Mouse (Mus musculus) embryonic fibroblast, embryonic 13.5 days (primary cell): ENCODE results near the gene Gipc1. TPM values are rescaled to one million over a fixed set of nuclear protein-coding genes. Genes with fewer than 3 reads are reported as not detected.
A peak's percentile ranks its signal among the peaks of the same experiment; 100 is the strongest.

ENCODE experiments used
- H3K27ac ChIP-seq: 2 replicates; pipeline ENCODE4 v1.5.1; 2012; ENCODE audit warnings: low read length, control low read depth, inconsistent platforms; ENCODE audit not compliant: insufficient read depth
- H3K4me1 ChIP-seq: 2 replicates; pipeline ENCODE4 v1.6.1; 2011; ENCODE audit warnings: low read length; ENCODE audit not compliant: control insufficient read depth, insufficient read depth
- H3K4me3 ChIP-seq: 2 replicates; pipeline ENCODE4 v1.5.1; 2011; ENCODE audit warnings: mild to moderate bottlenecking, control low read depth, low read length; ENCODE audit not compliant: insufficient read depth
- CTCF ChIP-seq: IDR thresholded peaks from 2 replicates; pipeline ENCODE4 v1.5.1; 2011; ENCODE audit warnings: mild to moderate bottlenecking, control low read depth, low read length, moderate library complexity, borderline replicate concordance; ENCODE audit not compliant: insufficient read depth
- POLR2A ChIP-seq: IDR thresholded peaks from 2 replicates; pipeline ENCODE4 v1.6.1; 2011; ENCODE audit warnings: low read depth, mild to moderate bottlenecking, control low read depth, low read length, moderate library complexity
- polyA plus RNA-seq: library from polyadenylated mRNA; stranded (reverse); fragments of >200 nt; gene quantifications from 2 replicates; pipeline ENCODE4 v1.2.4, GENCODE M21; 2011; ENCODE audit warnings: low read depth; ENCODE audit not compliant: missing spikeins, insufficient read length

The Gipc1 gene
- 47.4 and 63.3 TPM in 2 replicates for polyA plus RNA-seq

DNA sequence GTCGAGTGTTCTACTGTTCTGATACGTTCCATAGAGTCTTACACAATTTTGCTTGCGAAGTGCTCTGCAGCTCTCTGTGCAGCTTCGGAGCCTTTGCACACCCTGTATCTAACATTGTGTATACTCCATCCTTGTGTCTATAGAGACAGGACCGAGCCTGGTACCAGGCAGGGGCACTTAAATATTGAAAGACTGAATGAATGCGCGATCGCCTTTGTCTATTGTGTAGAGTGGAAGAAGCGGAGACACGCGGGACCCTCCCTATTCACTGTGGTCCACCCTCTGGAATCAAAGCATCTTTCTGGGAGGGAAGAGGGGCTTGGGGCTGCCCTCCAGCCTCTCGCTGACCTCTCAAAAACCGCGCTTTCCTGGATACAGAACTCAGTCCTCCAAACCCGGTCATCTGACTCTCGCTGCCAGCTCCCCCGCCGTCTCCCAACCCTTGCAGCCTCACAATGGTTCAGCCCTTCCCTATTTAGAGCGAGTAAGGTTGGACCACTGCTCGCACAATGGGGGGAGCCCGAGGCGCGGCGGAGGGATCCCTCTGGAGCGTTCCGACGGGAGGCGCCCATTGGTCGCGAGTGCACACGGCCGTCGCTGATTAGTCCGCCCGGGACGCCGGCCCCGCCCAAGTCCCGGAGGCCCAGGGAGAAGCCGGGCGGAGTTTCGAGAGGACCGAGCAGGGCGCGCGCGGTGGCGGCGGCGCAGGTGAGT, at the start of gene Gipc1:
Gene Gipc1, plus strand, starts transcription at position 648 of the 714 bp plus-strand sequence.
- Histone ChIP-seq H3K4me3 (peak within 1 kb of the TSS; percentile 94), H3K4me1 (no peaks in the 10 kb centered on the region), H3K27ac (peak within 1 kb of the TSS; percentile 35)
- TF ChIP-seq CTCF, result no peak
- peak; percentile 58 for TF ChIP-seq POLR2A

GRCm38 (mm10) chr8:83607661-83608397, 44.6 kb upstream of the Gipc1 start, which contains the start of the genes Tecr and Dnajb1:
Tecr (minus strand) TSS chr8:83607971.
Dnajb1 (plus strand) TSS chr8:83608193.
- Histone ChIP-seq H3K27ac (peak within 1 kb of the TSS; percentile 92), H3K4me3 (peak within 1 kb of the TSS; percentile 93), H3K4me1 (0 out of 2 replicates have a peak, but pooled peaks cover 2% of the 10 kb centered on the region)
- TF ChIP-seq POLR2A (peak; percentile 96), CTCF (no peak)

DNA sequence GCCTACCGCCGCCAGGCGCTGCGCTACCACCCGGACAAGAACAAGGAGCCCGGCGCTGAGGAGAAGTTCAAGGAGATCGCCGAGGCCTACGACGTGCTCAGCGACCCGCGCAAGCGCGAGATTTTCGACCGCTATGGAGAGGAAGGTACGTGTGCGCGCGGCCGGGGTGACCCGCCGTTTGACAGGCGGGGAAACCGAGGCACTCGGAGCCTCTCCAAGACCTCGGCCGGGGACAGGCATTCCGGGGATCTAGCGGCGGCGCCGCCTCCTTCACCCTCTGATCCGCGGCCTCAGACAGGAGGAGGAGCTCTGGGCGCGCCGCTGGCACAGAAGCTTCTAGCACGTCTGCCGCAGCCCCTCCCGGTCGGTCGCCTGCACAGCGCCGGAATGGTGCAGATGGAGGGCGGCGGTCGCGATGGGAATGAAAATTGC, 44.1 kb upstream of the Gipc1 start:
- H3K4me3 ChIP-seq, result peak overlapping the region; percentile 93
- peak overlapping the region; percentile 92 for H3K27ac ChIP-seq
- TF ChIP-seq CTCF (no peak), POLR2A (peak; percentile 54; the same call in 1 of the 2 replicates)
- H3K4me1 ChIP-seq, result 0 out of 2 replicates have a peak, but pooled peaks cover 2% of the 10 kb centered on the region

- TF ChIP-seq POLR2A (no peak), CTCF (no peak)
- Histone ChIP-seq H3K4me3 (peak overlapping the region; percentile 93), H3K27ac (peak overlapping the region; percentile 92), H3K4me1 (0 out of 2 replicates have a peak, but pooled peaks cover 2% of the 10 kb centered on the region)
Measured at GRCm38 (mm10) chr8:83609086-83609485, 43.4 kb upstream of the Gipc1 start.

DNA sequence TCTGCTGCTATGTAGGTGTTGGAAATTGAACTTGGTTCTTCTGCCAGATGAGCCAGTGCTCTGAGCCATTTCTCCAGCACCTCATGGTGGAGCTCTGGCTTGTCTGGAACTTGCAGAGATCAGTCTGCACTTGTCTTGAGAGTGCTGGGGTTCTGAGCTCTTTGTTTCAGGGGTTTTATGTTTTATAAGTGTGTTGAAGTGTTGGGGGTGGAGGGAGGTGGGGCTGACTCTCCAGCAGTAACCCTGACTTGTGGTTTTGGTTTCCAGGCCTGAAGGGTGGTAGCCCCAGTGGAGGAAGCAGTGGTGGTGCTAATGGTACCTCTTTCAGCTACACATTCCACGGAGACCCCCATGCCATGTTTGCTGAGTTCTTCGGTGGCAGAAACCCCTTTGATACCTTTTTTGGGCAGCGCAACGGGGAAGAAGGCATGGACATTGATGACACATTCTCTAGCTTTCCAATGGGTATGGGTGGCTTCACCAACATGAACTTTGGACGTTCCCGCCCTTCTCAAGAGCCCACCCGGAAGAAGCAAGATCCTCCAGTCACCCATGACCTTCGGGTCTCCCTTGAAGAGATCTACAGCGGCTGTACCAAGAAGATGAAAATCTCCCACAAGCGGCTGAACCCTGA, 42.8 kb upstream of the Gipc1 start:
- peak overlapping the region; percentile 92; the same call in 1 of the 2 replicates for H3K27ac ChIP-seq

DNA sequence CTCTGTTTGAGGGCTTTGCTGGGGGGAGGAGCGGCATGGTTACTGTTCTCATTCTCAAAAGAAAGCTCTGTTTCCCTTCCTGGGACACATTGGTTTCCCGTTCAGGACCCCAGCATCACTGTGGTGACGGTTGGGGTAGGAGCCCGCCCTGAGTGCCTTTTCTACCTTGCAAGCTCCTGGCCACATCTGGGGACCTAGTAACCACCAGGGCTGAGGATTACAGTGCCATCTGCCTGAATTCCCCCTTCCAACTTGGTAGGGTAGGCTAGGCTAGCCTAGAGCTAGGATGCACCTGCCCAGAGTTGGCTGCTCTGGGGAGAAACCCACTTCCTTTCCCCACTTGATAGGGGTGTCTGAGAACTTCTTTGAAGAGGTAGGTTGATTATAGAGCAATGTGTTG, 40.6 kb upstream of the Gipc1 start:
- no peak overlapping the region for H3K4me3 ChIP-seq
- H3K27ac ChIP-seq, result no peak overlapping the region
- no peak for TF ChIP-seq POLR2A
- no peak for TF ChIP-seq CTCF
- 0 out of 2 replicates have a peak, but pooled peaks cover 2% of the 10 kb centered on the region for H3K4me1 ChIP-seq

More for the DNA sequence above, 42.8 kb upstream of the Gipc1 start:
- Histone ChIP-seq H3K4me3 (peak overlapping the region; percentile 93), H3K4me1 (0 out of 2 replicates have a peak, but pooled peaks cover 2% of the 10 kb centered on the region)
- TF ChIP-seq POLR2A, result no peak
- TF ChIP-seq CTCF, result no peak

GRCm38 (mm10) chr8:83613695-83614094, 38.8 kb upstream of the Gipc1 start:
- Histone ChIP-seq H3K4me1 (0 out of 2 replicates have a peak, but pooled peaks cover 2% of the 10 kb centered on the region), H3K4me3 (no peak overlapping the region), H3K27ac (no peak overlapping the region)
- no peak for TF ChIP-seq CTCF
- TF ChIP-seq POLR2A, result 0 out of 2 replicates have a peak, but pooled peaks have one; percentile 10

- TF ChIP-seq POLR2A (no peak), CTCF (no peak)
- H3K4me1 ChIP-seq, result no peaks in the 10 kb centered on the region
- H3K4me3 ChIP-seq, result no peak overlapping the region
- no peak overlapping the region for H3K27ac ChIP-seq
Measured at GRCm38 (mm10) chr8:83616625-83617024, 35.9 kb upstream of the Gipc1 start.

GRCm38 (mm10) chr8:83617111-83617510, 35.4 kb upstream of the Gipc1 start:
- Histone ChIP-seq H3K4me3 (no peak overlapping the region), H3K27ac (no peak overlapping the region), H3K4me1 (no peaks in the 10 kb centered on the region)
- TF ChIP-seq POLR2A (no peak), CTCF (no peak)

DNA sequence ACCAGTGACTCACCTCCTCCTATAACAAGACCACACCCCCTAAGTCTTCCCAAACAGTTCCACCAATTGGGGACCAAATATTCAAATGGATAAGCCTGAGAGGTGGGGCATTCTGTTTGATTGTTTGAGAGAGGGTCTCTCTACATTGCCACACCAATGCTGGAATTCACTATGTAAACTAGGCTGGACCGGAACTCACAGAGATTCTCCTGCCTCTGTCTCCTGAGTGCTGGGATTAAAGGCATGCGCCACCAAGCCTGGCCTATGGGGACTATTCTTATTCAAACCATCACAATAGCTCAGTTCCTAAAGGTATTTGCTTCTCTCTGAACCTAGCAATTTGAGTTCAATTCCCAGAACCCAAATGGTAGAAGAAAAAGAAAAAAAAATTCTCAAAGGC, 33.9 kb upstream of the Gipc1 start:
- no peak for TF ChIP-seq POLR2A
- no peak for TF ChIP-seq CTCF

More for the DNA sequence above, 33.9 kb upstream of the Gipc1 start:
- Histone ChIP-seq H3K27ac (no peak overlapping the region), H3K4me1 (no peaks in the 10 kb centered on the region), H3K4me3 (no peak overlapping the region)
